Mouse (Mus musculus) midbrain, embryonic 12.5 days (tissue): ENCODE results near the gene Slc44a3. TPM values are rescaled to one million over a fixed set of nuclear protein-coding genes. Genes with fewer than 3 reads are reported as not detected.

Source experiments
- ATAC-seq: fragments of 200-750 bp; cut with Nextera tagmentation; 2 replicates; pipeline ENCODE4 v1.8.0; 2017; ENCODE audit warnings: low read depth, moderate TSS enrichment, moderate library complexity; ENCODE audit not compliant: low FRiP score
- H3K27ac ChIP-seq: fragments of 300-500 bp; sonication (generic); replicated peaks from 2 replicates; pipeline ENCODE4 v1.5.1; 2016; ENCODE audit warnings: mild to moderate bottlenecking
- H3K27me3 ChIP-seq: fragments of 300-500 bp; sonication (generic); 2 replicates; pipeline ENCODE4 v1.6.1; 2016; ENCODE audit warnings: mild to moderate bottlenecking
- H3K36me3 ChIP-seq: fragments of 300-500 bp; sonication (generic); 2 replicates; pipeline ENCODE4 v1.6.1; 2016
- H3K4me1 ChIP-seq: fragments of 300-500 bp; sonication (generic); 2 replicates; pipeline ENCODE4 v1.6.1; 2016
- H3K4me2 ChIP-seq: fragments of 300-500 bp; sonication (generic); replicated peaks from 2 replicates; pipeline ENCODE4 v1.6.1; 2016; ENCODE audit warnings: mild to moderate bottlenecking, moderate library complexity
- H3K4me3 ChIP-seq: fragments of 300-500 bp; sonication (generic); 2 replicates; pipeline ENCODE4 v1.5.1; 2016; ENCODE audit warnings: mild to moderate bottlenecking
- H3K9ac ChIP-seq: fragments of 300-500 bp; sonication (generic); replicated peaks from 2 replicates; pipeline ENCODE4 v1.6.1; 2016; ENCODE audit warnings: mild to moderate bottlenecking, moderate library complexity
- H3K9me3 ChIP-seq: fragments of 300-500 bp; sonication (generic); 2 replicates; pipeline ENCODE4 v1.6.1; 2016; ENCODE audit warnings: mild to moderate bottlenecking
- WGBS: fragments of 180-500 bp; shearing (Covaris S2); methylation state at CpG from one replicate; pipeline ENCODE4 v1.1.7; 2016; 5-methylcytosine and 5-hydroxymethylcytosine counted together
- polyA plus RNA-seq: library from polyadenylated mRNA; unstranded; fragments of >200 nt; fragmentation: Nextera tagmentation; extraction: Ambion mirVana; gene quantifications from 2 replicates; pipeline ENCODE4 v1.2.1, GENCODE M21; 2016

Gene Slc44a3
- polyA plus RNA-seq, 1 experiment from 2014 or later, result 1.0 TPM

DNA sequence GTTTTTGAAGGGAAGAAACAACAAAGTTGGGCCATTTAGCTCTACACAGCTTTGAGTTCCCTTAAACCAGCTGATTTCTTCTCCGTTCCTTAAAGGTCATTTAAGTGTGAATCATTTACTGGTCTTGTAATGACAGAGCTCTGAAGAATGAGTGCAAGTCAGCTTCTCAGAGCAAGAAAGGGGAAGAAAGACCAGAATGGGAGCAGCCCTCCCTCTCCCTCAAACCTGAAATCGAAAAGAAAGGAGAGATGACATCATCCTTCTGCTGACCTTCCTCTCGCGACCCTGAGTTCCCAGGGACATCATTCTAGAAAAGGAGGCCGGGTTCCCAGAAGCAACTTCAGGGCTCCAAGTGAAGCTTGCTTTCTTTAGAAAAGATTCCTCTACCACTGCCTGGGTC is 41.3 kb downstream of the Slc44a3 start:
- H3K27ac ChIP-seq, result no peak overlapping the region
- H3K4me2 ChIP-seq, result no peak overlapping the region
- WGBS, result 44% methylated on average over 5 of the region's 5 CpGs

DNA sequence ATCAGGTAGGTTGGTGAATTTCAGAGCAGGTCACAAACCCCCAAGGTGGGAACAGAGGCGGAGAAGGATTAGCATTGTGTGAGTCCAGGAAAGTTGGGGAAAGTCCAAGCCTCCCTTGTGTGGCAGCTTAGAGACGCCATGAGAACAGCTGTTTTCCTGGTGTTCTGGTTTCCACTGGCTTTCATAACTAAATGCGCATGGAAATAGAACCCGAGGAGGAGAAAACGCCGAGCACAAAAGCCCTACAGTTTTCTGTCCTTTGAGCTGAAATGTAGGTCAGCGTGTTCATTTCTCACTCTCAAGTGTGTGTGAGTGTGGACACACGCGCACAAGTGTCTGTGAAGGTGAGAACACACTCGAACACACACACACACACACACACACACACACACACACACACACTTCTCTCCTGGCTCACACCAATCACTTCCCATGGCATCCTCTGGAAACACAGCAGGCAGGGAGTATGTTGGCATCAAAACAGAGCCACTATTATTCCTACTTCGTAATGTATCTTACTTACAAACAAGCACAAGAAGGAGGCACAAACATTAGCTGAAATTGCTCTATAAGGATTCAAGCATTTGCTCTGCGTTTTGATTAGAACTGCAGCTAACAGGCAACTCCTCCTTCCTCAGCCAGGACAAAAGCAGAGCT is 42.6 kb downstream of the Slc44a3 start:
- Histone ChIP-seq H3K4me2 (no peak overlapping the region), H3K4me3 (no peak overlapping the region), H3K4me1 (peaks cover 23% of the 10 kb centered on the region), H3K9ac (no peak overlapping the region), H3K9me3 (no peaks in the 10 kb centered on the region), H3K27ac (no peak overlapping the region), H3K27me3 (0 out of 2 replicates have a peak, but pooled peaks cover 3% of the 10 kb centered on the region), H3K36me3 (no peaks in the 10 kb centered on the region)
- ATAC-seq, result 0 out of 2 replicates have a peak, but pooled peaks have one; percentile 41
- WGBS, result 45% methylated on average over 12 of the region's 12 CpGs

More for the DNA sequence above, 41.3 kb downstream of the Slc44a3 start:
- Histone ChIP-seq H3K9ac (no peak overlapping the region), H3K4me1 (peaks cover 23% of the 10 kb centered on the region), H3K4me3 (no peak overlapping the region), H3K36me3 (no peaks in the 10 kb centered on the region), H3K9me3 (no peaks in the 10 kb centered on the region), H3K27me3 (no peaks in the 10 kb centered on the region)
- ATAC-seq, result no peak

DNA sequence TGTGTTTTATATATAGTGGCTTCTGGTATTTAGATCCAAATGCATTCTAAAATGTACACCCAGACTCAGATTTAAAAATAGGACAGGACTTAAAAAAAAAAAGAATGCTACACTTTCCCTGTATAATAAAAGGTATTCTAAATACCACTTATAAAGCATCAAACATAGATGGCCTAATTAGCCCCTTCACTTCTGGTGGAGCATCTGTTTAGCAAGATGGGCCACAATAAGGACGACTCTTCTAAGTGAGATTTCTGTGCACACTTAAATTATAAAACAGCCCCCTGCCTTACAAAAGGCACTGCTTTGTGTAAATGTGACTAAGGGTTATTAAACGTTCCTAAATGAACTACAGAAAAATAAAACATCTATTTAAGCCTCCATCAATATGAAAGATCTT is 47.0 kb downstream of the Slc44a3 start:
- H3K4me2 ChIP-seq, result no peak overlapping the region
- no peak overlapping the region for H3K4me3 ChIP-seq
- ATAC-seq, result no peak
- H3K27me3 ChIP-seq, result 0 out of 2 replicates have a peak, but pooled peaks cover 3% of the 10 kb centered on the region
- H3K36me3 ChIP-seq, result no peaks in the 10 kb centered on the region
- H3K27ac ChIP-seq, result no peak overlapping the region
- 73% methylated on average over 2 of the region's 2 CpGs for WGBS
- peaks cover 37% of the 10 kb centered on the region for H3K4me1 ChIP-seq
- H3K9me3 ChIP-seq, result no peaks in the 10 kb centered on the region
- no peak overlapping the region for H3K9ac ChIP-seq

DNA sequence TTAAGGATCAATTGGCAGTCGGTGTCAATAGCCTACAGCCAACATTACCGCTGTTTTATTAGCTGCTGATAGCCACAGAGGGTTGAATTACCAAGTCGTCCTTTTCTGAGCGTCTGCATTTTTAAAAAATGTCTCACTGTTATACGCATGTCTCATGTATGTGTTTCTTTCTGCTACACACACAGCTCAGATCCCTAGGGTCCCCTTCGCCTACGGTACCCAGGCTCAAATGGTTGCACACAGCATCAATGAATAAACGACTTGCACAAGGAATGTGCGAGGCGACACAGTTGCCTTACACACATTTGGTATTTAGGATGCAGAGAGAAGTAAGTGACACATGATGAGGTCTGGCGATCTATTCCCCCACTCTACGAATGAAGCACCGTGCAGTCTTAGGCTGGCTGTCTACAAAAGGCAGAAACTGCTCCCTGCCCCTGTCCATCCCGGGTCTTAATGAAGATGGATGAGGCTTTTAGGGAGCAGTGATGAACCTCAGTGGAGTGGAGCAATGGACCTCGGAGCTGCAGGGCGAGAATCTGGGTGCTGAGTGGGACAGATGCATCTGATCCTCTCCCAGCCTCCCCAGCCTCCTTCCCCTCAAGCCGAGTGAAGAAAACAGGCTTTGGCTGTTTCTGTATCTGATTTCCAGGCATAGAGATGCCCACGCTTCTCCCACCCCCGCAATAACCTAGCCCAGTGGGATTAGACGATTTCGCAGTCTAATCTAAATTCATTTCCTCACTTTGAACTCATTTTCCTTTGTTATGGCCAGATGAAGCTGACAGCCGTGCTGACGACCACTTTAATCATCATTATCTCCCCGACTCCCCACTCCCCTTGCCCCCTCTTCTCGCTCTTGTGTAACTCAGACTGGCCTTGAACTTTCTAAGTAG is 48.7 kb downstream of the Slc44a3 start:
- 49% methylated on average over 25 of the region's 25 CpGs for WGBS
- ATAC-seq, result peak; percentile 34
- H3K27me3 ChIP-seq, result peaks cover 10% of the 10 kb centered on the region; the same call in 1 of the 2 replicates
- peak overlapping the region; percentile 27; the same call in 1 of the 2 replicates for H3K27ac ChIP-seq
- H3K36me3 ChIP-seq, result no peaks in the 10 kb centered on the region
- H3K4me3 ChIP-seq, result no peak overlapping the region
- H3K4me1 ChIP-seq, result peaks cover 33% of the 10 kb centered on the region
- H3K4me2 ChIP-seq, result peak overlapping the region; percentile 34
- H3K9me3 ChIP-seq, result no peaks in the 10 kb centered on the region
- H3K9ac ChIP-seq, result 0 out of 2 replicates have a peak overlapping the region, but pooled peaks have one; percentile 7

DNA sequence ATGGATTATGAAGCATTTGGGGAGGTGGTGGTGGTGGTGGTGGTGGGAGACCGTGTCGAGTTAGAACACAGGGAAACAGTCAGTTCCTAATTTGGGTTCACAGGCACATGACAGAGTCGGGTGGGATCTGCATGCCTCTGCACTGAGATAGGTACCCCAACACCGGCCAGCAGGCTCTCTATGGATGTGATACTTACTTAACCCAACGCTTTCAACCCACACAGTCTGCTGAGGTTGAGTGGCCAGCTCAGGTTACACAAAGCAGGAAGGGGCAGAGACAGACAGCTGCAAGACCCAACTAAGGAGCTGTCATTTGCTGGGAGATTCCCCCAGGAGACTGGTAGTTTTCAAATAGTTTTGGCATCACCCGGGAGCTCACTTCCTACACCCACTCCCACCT is 50.6 kb downstream of the Slc44a3 start:
- WGBS, result 41% methylated on average over 6 of the region's 6 CpGs
- Histone ChIP-seq H3K27ac (no peak overlapping the region), H3K4me3 (no peak overlapping the region), H3K9ac (no peak overlapping the region), H3K9me3 (no peaks in the 10 kb centered on the region), H3K27me3 (peaks cover 10% of the 10 kb centered on the region; the same call in 1 of the 2 replicates), H3K36me3 (no peaks in the 10 kb centered on the region), H3K4me2 (no peak overlapping the region), H3K4me1 (peaks cover 33% of the 10 kb centered on the region)
- no peak for ATAC-seq

DNA sequence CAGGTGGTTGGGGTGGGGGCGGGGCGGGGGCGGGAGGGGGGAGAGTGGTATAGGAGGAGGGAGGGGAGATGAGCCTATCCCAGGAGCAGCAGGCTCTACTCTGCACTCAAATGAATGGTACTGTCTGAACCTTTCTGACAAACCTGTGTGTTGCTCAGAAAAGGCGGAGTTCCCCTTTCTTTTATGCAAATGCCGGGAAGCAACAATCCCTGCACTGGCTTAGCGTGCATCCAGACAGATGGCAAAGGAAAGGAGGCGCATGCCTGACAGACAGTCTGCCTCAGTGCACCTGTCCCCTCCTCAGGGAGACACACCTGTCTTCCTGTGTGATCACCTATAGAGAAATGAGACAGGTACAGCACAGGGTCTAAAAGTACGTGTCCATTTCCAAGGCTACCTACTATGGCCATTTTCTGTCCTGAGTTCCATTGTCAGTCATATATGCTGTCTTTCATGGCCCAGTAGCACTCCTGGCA is 51.2 kb downstream of the Slc44a3 start:
- H3K9ac ChIP-seq, result no peak overlapping the region
- no peaks in the 10 kb centered on the region for H3K9me3 ChIP-seq
- H3K36me3 ChIP-seq, result no peaks in the 10 kb centered on the region
- peak; percentile 14; the same call in 1 of the 2 replicates for ATAC-seq
- H3K4me3 ChIP-seq, result no peak overlapping the region
- H3K4me1 ChIP-seq, result peaks cover 33% of the 10 kb centered on the region
- H3K27ac ChIP-seq, result peak overlapping the region; percentile 79
- WGBS, result 49% methylated on average over 7 of the region's 8 CpGs
- H3K4me2 ChIP-seq, result no peak overlapping the region
- H3K27me3 ChIP-seq, result peaks cover 10% of the 10 kb centered on the region; the same call in 1 of the 2 replicates

DNA sequence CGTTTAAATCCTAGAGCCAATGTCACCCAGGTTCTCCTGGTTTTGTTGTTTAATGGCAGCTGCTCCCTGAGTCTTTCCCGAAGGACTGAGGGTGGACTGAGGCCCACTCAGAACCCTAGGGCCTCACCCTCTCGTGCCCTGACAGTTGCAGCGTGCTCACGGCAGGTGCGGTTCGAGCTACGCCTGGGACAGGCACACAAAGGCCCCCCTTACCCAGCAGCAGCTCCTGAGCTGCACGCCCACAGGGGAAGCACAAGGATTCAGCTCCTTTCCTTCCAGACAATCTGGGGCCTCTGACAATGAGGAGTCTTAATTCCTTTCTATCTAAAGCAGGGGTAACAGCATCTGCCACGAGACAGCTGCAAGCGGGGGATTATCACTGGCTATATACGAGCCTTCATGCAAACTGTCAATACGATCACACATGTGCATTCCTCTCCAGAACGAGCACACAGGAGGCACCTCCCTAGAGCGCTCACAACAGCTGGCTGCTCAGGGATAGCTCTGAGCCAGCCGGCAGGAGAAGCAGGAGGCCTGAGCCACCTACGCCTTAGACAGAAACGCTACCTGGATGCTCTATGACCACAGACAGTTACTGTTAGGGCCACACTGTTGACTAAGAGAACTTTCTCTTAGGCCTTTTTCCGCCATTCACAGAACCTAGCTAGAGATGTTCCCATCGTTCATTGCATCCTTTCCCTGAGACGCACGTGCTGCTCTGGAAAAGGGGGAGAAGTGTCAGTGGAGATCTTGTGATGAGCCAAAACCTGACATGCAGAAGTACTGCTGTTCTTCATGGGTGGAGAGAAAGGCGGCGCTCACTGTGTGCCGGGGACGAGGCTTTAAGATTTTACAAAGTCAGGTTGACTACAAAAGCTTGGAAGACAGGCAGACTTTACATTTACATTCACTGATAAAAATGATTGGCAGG is 51.9 kb downstream of the Slc44a3 start:
- Histone ChIP-seq H3K27ac (peak overlapping the region; percentile 79), H3K36me3 (no peaks in the 10 kb centered on the region), H3K27me3 (peaks cover 10% of the 10 kb centered on the region; the same call in 1 of the 2 replicates), H3K4me1 (peaks cover 33% of the 10 kb centered on the region), H3K9ac (no peak overlapping the region), H3K4me3 (no peak overlapping the region), H3K4me2 (peak overlapping the region; percentile 24), H3K9me3 (no peaks in the 10 kb centered on the region)
- ATAC-seq, result peak; percentile 70
- WGBS, result 28% methylated on average over 26 of the region's 26 CpGs

DNA sequence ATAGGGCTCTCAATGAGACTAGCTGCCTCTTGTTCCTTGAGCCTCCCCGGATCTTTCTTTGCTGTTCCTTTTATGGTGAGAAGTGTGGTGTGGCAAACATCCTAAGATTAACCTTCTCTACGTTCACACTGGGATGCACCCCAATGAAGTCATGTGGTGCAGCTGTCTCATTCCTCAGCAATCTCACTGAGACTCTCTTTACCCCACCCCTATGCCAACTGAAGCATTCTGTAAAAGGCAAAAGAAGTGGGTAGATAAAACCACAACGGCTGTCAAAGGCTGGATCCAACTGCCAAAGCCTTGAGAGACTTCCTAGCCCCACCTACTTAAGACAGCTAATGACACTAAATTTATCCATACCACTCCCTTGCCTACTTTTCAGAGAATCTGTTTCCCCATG is 57.5 kb downstream of the Slc44a3 start:
- Histone ChIP-seq H3K4me3 (no peak overlapping the region), H3K9me3 (no peaks in the 10 kb centered on the region), H3K27me3 (peaks cover 7% of the 10 kb centered on the region; the same call in 1 of the 2 replicates), H3K4me2 (no peak overlapping the region), H3K9ac (no peak overlapping the region), H3K36me3 (no peaks in the 10 kb centered on the region), H3K4me1 (peaks cover 9% of the 10 kb centered on the region), H3K27ac (no peak overlapping the region)
- 57% methylated on average over 3 of the region's 3 CpGs for WGBS
- ATAC-seq, result no peak

DNA sequence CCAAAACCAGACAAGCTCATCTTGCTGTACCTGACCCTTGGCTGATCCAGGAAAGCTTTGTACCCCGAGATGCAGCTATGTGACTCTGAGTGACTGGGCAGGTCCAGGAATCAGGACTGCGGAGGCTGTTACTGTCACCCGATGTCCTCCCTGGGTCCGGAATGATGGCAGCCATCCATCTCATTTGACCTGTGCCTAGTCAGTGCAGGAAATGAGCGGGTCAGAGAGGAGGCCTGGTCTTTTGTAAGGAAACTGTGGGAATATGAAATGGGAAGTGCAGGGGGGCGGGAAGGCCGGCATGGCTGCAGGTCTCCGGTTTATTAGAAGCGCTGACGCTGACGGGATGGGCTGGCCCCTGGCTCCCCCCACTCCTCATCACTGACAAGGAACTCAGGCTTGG is 60.5 kb downstream of the Slc44a3 start:
- H3K9ac ChIP-seq, result no peak overlapping the region
- H3K4me3 ChIP-seq, result no peak overlapping the region
- H3K36me3 ChIP-seq, result no peaks in the 10 kb centered on the region
- no peaks in the 10 kb centered on the region for H3K27me3 ChIP-seq
- no peaks in the 10 kb centered on the region for H3K9me3 ChIP-seq
- WGBS, result 74% methylated on average over 11 of the region's 11 CpGs
- H3K27ac ChIP-seq, result no peak overlapping the region
- H3K4me1 ChIP-seq, result peaks cover 23% of the 10 kb centered on the region
- ATAC-seq, result no peak
- no peak overlapping the region for H3K4me2 ChIP-seq

DNA sequence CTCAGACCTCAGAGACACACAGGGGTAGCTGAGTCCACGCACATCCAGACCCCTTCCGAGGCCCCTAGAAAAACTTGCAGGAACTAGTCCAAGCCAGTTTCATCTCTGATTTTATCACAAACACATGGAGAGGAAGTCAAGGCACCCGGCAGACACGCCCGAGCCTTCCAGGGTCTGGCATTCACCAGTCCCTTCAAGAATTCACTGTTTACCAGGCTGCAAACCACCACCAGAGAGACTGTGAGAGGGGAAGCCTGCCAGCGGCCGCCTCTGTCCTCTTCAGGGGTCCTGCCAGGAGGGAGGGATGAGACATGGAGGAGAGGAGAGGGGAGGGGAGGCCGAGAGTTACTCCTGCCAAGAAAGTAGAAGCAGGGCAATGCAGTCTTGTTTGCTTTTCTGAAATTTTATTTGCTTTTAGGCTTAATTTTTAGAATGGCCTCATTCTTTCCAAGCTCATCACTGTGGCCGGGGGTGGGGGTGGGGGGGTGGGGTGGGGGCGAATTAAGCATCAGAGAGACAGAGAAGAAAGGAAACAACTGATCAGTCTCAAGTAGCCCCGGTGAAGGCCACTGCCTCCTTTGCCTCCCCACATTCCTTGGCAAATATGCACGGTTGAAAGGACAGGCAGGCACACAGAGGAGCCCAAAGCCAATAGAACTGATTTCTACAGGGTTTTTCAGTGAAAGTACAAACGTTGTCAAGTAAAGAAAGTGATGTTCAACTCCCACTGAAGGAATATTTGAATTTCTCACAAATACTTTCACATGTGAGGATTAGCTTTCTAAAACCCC is 62.8 kb downstream of the Slc44a3 start:
- Histone ChIP-seq H3K9me3 (no peaks in the 10 kb centered on the region), H3K4me3 (no peak overlapping the region), H3K27ac (peak overlapping the region; percentile 79), H3K9ac (no peak overlapping the region), H3K27me3 (no peaks in the 10 kb centered on the region), H3K4me2 (peak overlapping the region; percentile 8; the same call in 1 of the 2 replicates), H3K4me1 (peaks cover 35% of the 10 kb centered on the region), H3K36me3 (no peaks in the 10 kb centered on the region)
- ATAC-seq, result peak; percentile 68
- 4% methylated on average over 12 of the region's 13 CpGs for WGBS

DNA sequence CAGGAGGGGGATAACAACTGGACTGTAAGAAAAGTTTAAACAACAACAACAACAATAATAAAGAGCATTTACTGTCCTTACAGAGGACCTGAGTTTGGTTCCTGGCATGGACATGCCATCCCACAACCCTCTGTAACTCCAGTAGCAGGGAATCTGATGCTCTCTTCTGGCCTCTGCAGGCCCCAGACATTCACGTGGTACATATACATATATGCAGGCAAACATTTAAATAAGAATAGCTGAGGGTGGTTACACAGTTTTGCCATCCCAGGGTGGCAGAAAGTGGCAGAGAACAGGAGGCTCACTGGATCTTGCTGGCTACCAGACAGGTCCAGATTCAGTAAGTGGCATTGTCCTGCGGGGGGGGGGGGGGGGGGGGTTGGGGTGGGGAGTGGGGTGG is 64.1 kb downstream of the Slc44a3 start:
- no peak overlapping the region for H3K4me2 ChIP-seq
- ATAC-seq, result no peak
- no peak overlapping the region for H3K9ac ChIP-seq
- no peak overlapping the region for H3K4me3 ChIP-seq
- peak overlapping the region; percentile 79 for H3K27ac ChIP-seq
- H3K36me3 ChIP-seq, result no peaks in the 10 kb centered on the region
- H3K27me3 ChIP-seq, result no peaks in the 10 kb centered on the region
- H3K4me1 ChIP-seq, result peaks cover 42% of the 10 kb centered on the region
- WGBS, result 8% methylated on average over 1 of the region's 2 CpGs
- no peaks in the 10 kb centered on the region for H3K9me3 ChIP-seq
